Mouse (Mus musculus): ENCODE data around the gene Usp6nl. TPM values are rescaled to one million over a fixed set of nuclear protein-coding genes. Genes with fewer than 3 reads are reported as not detected.

Gene Usp6nl
- polyA plus RNA-seq, 1 experiment: not detected

DNA sequence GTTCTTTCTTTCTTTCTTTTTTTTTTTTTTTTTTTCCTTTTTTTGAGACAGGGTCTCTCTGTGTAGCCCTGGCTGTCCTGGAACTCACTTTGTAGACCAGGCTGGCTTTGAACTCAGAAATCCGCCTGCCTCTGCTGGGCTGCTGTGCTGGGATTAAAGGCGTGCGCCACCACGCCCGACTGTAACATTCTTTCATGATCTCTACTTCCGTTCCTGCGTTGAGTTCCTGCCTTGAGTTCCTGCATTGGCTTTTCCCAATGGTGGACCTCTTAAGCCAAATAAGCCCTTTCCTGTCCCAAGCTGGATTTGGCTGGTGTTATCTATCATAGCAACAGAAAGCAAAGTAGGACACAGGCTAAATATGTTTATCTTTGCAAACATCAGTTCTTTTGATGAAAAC is 34.8 kb downstream of the Usp6nl start:
- Histone ChIP-seq H3K4me1 (ENCODE audit: control insufficient read depth, insufficient read depth, low read length) (peaks cover 14% of the 10 kb centered on the region), H3K27ac (ENCODE audit: insufficient read depth, low read depth, low read length) (no peak overlapping the region), H3K4me3 (ENCODE audit: insufficient read depth, low read depth, low read length) (no peak overlapping the region)
- over 99% methylated on average over 7 of the region's 7 CpGs for WGBS
- TF ChIP-seq CTCF (IDR thresholded peaks at IDR 0.05; ENCODE audit: insufficient read depth, low read depth, low read length): no peak
- no peak for TF ChIP-seq POLR2A (IDR thresholded peaks at IDR 0.05; ENCODE audit: insufficient read depth, low read depth, low read length)

DNA sequence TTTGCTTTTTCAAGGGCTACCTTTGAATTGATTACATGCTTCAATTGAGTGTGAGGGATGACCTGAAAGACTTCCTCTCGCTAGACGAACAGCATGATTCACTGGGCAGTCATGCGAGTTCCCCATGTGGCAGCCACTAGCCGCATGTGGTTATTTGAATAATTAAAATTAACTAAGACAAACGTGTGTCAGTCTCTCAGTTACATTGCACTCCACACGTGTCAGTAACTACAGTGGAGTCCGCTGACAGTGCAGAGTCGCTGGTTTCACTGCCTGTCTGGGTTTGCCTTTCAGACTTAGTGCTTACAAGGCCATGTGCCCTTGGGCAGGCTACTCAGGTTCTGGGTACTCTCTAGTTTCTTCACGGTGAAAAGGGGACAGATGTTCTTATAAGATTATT is 37.2 kb downstream of the Usp6nl start:
- Histone ChIP-seq H3K4me1 (ENCODE audit: control insufficient read depth, insufficient read depth, low read length) (peaks cover 12% of the 10 kb centered on the region; the same call in 1 of the 2 replicates), H3K4me3 (ENCODE audit: insufficient read depth, low read depth, low read length) (no peak overlapping the region), H3K27ac (ENCODE audit: insufficient read depth, low read depth, low read length) (no peak overlapping the region)
- 53% methylated on average over 9 of the region's 9 CpGs for WGBS
- TF ChIP-seq POLR2A (IDR thresholded peaks at IDR 0.05; ENCODE audit: insufficient read depth, low read depth, low read length): no peak
- no peak for TF ChIP-seq CTCF (IDR thresholded peaks at IDR 0.05; ENCODE audit: insufficient read depth, low read depth, low read length)

DNA sequence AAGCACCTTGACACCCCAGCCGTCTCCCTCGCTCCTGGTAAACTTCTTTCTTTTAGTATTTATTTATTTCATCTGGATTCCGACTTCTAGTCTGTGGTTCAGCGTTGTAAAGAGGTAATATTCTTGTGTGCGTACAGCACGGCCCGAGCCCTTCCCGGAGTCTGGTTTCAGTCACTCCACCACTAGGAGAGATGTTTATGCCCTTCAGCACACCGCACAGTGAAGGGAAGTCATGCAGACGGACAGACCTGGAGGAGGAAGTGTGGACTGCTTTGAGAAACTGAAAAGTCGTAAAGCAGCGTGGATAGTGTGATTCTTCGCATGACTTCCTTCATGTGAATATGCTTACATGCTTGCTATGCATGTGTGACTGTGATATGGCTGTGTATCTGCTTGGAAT is 40.7 kb downstream of the Usp6nl start:
- H3K4me3 ChIP-seq (ENCODE audit: insufficient read depth, low read depth, low read length): no peak overlapping the region
- no peak overlapping the region for H3K27ac ChIP-seq (ENCODE audit: insufficient read depth, low read depth, low read length)
- WGBS: 84% methylated on average over 13 of the region's 13 CpGs
- H3K4me1 ChIP-seq (ENCODE audit: control insufficient read depth, insufficient read depth, low read length): peaks cover 21% of the 10 kb centered on the region
- TF ChIP-seq CTCF (IDR thresholded peaks at IDR 0.05; ENCODE audit: insufficient read depth, low read depth, low read length) (no peak), POLR2A (IDR thresholded peaks at IDR 0.05; ENCODE audit: insufficient read depth, low read depth, low read length) (no peak)

DNA sequence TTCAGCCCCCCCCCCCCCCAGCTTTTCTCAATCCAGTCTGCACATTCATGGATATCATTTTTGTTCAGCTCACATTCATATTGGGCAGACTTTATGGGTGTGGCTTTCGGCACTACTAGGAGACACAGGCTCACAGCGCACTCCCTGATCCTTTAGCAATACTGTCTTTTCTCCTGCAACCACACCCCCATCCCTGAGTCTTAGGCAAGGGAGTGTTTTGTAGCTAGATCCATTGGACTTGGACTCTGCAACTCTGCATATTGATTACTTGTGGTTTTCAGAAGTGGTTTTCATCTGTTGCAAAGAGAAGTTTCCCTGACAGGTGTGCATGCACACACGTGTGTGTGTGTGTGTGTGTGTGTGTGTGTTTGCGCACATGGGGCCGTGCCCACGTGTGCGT is 41.5 kb downstream of the Usp6nl start:
- TF ChIP-seq CTCF (IDR thresholded peaks at IDR 0.05; ENCODE audit: insufficient read depth, low read depth, low read length) (no peak), POLR2A (IDR thresholded peaks at IDR 0.05; ENCODE audit: insufficient read depth, low read depth, low read length) (no peak)
- H3K27ac ChIP-seq (ENCODE audit: insufficient read depth, low read depth, low read length): no peak overlapping the region
- H3K4me1 ChIP-seq (ENCODE audit: control insufficient read depth, insufficient read depth, low read length): peaks cover 19% of the 10 kb centered on the region
- WGBS: 95% methylated on average over 7 of the region's 7 CpGs
- no peak overlapping the region for H3K4me3 ChIP-seq (ENCODE audit: insufficient read depth, low read depth, low read length)

DNA sequence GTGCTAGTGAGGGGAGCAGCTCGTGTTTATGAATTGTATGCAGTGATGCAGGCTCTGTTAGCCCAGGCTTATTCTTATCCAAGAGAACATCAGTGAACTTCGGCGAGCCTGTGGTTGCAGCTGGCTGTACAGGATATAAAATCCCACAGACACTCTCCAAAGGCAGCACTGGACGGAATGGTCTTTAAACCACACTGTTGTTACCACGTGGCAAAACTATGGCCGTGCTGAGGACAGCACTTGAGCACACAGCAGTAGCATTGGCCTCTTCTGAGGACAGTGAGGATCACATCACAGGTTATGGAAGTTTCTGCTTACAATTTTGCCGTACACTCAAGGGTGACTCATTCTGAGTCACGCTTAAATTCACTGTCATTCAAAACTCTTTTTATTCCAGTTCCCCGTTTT is 44.1 kb downstream of the Usp6nl start:
- Histone ChIP-seq H3K4me1 (ENCODE audit: control insufficient read depth, insufficient read depth, low read length) (peaks cover 21% of the 10 kb centered on the region), H3K27ac (ENCODE audit: insufficient read depth, low read depth, low read length) (no peak overlapping the region), H3K4me3 (ENCODE audit: insufficient read depth, low read depth, low read length) (no peak overlapping the region)
- TF ChIP-seq CTCF (IDR thresholded peaks at IDR 0.05; ENCODE audit: insufficient read depth, low read depth, low read length) (no peak), POLR2A (IDR thresholded peaks at IDR 0.05; ENCODE audit: insufficient read depth, low read depth, low read length) (no peak)
- 22% methylated on average over 9 of the region's 9 CpGs for whole genome bisulfite sequencing

DNA sequence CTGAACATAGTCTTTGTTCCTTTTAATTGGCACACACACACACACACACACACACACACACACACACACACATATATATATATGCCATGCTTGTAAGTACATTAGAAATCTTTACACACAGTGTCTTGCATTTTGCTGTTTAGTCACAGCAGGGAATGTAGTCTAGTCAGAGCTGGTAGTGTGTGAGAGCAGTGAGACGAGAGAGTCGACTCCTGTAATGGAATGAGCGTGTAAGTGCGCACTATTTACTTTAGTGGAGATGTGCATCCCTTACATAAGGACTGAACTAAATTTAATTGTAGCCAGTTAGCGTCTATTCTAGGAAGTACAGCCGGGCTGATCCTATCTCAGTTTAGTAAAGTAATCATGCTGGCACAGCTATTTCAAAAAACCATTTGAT is 44.5 kb downstream of the Usp6nl start:
- Histone ChIP-seq H3K4me3 (ENCODE audit: insufficient read depth, low read depth, low read length) (no peak overlapping the region), H3K27ac (ENCODE audit: insufficient read depth, low read depth, low read length) (no peak overlapping the region), H3K4me1 (ENCODE audit: control insufficient read depth, insufficient read depth, low read length) (peaks cover 20% of the 10 kb centered on the region)
- no peak for TF ChIP-seq CTCF (IDR thresholded peaks at IDR 0.05; ENCODE audit: insufficient read depth, low read depth, low read length)
- no peak for TF ChIP-seq POLR2A (IDR thresholded peaks at IDR 0.05; ENCODE audit: insufficient read depth, low read depth, low read length)
- 28% methylated on average over 6 of the region's 6 CpGs for WGBS

DNA sequence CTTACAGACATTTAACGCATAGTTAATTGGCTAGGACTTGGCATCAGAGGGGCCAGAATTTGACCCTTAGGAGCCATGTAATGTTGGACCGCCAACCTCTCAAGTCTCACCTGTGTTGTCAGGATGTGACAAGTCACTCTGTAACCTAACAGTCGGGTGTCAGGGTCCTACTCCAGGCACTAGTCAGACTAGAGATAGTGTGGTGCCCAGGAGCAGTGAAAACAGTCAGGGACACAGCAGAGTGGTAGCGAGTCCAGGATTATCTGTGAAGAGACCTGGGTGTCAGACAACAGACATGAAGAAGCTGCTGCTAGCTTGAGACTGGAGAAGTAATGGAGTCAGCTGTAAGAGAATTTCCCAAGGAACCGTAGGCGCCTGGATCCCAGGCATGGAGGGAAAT is 45.0 kb downstream of the Usp6nl start:
- H3K27ac ChIP-seq (ENCODE audit: insufficient read depth, low read depth, low read length): no peak overlapping the region
- TF ChIP-seq POLR2A (IDR thresholded peaks at IDR 0.05; ENCODE audit: insufficient read depth, low read depth, low read length) (no peak), CTCF (IDR thresholded peaks at IDR 0.05; ENCODE audit: insufficient read depth, low read depth, low read length) (no peak)
- 94% methylated on average over 6 of the region's 6 CpGs for WGBS

DNA sequence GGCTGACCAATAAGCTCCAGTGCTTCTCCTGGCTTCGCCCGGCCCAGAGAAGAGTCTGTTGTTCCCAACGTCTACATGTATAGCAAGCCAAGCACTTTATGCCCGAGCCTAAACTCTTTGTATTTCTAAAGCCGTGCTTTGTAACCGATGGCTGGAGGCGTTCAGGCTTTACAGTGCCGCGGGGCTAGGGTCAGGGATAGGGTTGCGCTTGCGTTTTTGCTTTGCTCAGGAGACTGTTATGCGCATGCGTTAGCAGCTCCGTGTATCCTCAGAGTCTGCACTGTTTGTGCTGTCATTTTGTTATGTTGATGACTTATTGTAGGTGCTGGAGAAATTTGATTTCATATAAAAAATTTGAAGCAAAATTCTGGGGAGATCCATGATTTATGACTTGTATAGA is 51.7 kb downstream of the Usp6nl start:
- WGBS: 77% methylated on average over 14 of the region's 14 CpGs
- TF ChIP-seq POLR2A (IDR thresholded peaks at IDR 0.05; ENCODE audit: insufficient read depth, low read depth, low read length) (no peak), CTCF (IDR thresholded peaks at IDR 0.05; ENCODE audit: insufficient read depth, low read depth, low read length) (no peak)
- no peak overlapping the region for H3K27ac ChIP-seq (ENCODE audit: insufficient read depth, low read depth, low read length)
- peaks cover 3% of the 10 kb centered on the region for H3K4me1 ChIP-seq (ENCODE audit: control insufficient read depth, insufficient read depth, low read length)
- no peak overlapping the region for H3K4me3 ChIP-seq (ENCODE audit: insufficient read depth, low read depth, low read length)

More for the DNA sequence above, 45.0 kb downstream of the Usp6nl start:
- H3K4me1 ChIP-seq (ENCODE audit: control insufficient read depth, insufficient read depth, low read length): peaks cover 16% of the 10 kb centered on the region
- H3K4me3 ChIP-seq (ENCODE audit: insufficient read depth, low read depth, low read length): no peak overlapping the region

DNA sequence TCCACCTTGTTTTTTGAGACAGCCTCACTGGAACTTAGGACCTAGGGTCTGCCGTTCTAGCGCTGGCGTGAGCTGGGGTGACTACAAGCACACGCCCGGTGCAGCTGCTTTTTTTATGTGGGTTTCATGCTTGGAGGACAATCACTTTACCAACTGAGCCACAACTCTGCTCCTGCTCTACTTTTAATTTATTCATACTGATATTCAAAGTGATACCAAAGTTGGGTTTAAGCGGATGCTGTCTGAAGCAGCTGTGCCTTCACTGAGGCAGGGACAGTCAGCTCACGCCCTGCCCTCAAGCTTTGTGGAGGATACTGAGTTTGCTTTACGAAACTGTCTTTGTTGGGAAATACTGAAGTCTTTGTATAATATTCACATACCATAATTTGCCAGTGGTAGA is 53.6 kb downstream of the Usp6nl start:
- Histone ChIP-seq H3K4me1 (ENCODE audit: control insufficient read depth, insufficient read depth, low read length) (peaks cover 4% of the 10 kb centered on the region), H3K4me3 (ENCODE audit: insufficient read depth, low read depth, low read length) (no peak overlapping the region), H3K27ac (ENCODE audit: insufficient read depth, low read depth, low read length) (no peak overlapping the region)
- WGBS: 89% methylated on average over 8 of the region's 8 CpGs
- TF ChIP-seq POLR2A (IDR thresholded peaks at IDR 0.05; ENCODE audit: insufficient read depth, low read depth, low read length) (no peak), CTCF (IDR thresholded peaks at IDR 0.05; ENCODE audit: insufficient read depth, low read depth, low read length) (no peak)

DNA sequence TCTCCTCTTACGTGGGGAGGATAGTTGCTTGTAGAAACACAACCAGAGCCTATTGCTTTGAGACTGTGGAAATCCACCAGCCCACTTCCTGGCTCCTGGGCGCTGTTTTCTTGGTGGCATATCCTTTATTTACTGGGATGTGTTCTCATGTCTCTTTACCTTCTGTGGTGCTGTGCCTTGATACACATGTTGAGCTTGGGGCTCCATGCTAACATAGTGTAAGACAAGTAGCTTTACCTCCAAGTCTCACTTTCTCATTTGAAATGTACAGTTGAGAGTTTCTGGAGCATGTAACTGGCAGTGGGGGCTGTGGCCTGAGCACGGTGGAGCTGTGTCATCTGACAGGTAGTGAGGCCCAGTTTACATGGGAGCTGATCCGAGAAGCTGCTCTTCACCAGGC is 54.5 kb downstream of the Usp6nl start:
- H3K27ac ChIP-seq (ENCODE audit: insufficient read depth, low read depth, low read length): no peak overlapping the region; the same call in 1 of the 2 replicates
- no peak overlapping the region for H3K4me3 ChIP-seq (ENCODE audit: insufficient read depth, low read depth, low read length)
- H3K4me1 ChIP-seq (ENCODE audit: control insufficient read depth, insufficient read depth, low read length): peaks cover 4% of the 10 kb centered on the region
- TF ChIP-seq CTCF (IDR thresholded peaks at IDR 0.05; ENCODE audit: insufficient read depth, low read depth, low read length): no peak
- TF ChIP-seq POLR2A (IDR thresholded peaks at IDR 0.05; ENCODE audit: insufficient read depth, low read depth, low read length): no peak
- WGBS: 83% methylated on average over 4 of the region's 4 CpGs
